Mouse (Mus musculus): ENCODE measurements at regions not wholly inside any gene's neighbourhood (a gene's known extent, or its start where the extent isn't known, plus 50 kb on each side); places are given as distances from the start of the nearest gene placed in this dataset.

GRCm38 (mm10) chr2:83507901-83508300 is 136.3 kb upstream of the Zc3h15 start:
- DNase-seq (ENCODE audit: low read depth, low spot score) = no peak

DNA sequence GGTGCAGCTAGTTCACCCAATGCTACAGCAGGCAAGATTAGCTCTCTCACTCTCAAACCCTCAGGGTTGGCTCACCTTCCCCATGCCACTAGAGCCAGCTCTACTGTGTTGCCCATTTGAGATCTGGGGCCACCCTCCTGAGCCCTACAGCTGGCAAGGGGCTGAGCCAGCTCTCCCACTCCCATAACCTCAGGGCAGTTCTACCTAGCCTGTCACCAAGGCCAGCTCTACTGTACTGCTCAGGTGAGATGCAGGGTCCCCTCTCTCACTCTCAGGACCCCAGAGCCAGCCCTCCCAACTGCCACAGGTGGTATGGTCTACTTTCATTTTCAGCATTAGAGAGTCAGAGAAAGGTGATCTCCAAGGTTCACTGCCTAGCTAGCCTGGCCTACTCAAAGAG is 94.8 kb upstream of the Zc3h15 start:
- no peak for DNase-seq (ENCODE audit: low read depth, low spot score)

DNA sequence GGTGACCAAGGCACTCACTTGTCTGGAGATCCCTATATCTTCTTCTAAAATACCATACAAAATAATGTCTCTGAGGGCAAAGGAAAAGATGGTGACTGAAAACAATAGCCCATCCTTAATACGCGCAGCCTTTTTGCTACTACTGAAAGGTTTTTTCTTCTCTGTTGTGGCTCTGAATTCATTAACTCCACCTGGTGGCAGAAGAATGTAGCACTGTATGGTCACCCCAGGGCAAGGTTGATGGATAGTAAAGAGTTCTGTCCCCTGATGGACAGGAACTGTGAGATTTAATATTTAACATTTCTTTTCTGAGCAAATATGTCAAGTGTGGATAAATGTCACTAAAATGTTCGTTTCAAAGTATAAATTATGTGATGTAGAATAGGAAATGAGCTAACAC is 91.9 kb upstream of the Zc3h15 start:
- DNase-seq (ENCODE audit: low read depth, low spot score) = peak; percentile 17

Data from R1 (cell line).